Mouse (Mus musculus): ENCODE measurements at regions not wholly inside any gene's neighbourhood (a gene's known extent, or its start where the extent isn't known, plus 50 kb on each side); places are given as distances from the start of the nearest gene placed in this dataset.

DNA sequence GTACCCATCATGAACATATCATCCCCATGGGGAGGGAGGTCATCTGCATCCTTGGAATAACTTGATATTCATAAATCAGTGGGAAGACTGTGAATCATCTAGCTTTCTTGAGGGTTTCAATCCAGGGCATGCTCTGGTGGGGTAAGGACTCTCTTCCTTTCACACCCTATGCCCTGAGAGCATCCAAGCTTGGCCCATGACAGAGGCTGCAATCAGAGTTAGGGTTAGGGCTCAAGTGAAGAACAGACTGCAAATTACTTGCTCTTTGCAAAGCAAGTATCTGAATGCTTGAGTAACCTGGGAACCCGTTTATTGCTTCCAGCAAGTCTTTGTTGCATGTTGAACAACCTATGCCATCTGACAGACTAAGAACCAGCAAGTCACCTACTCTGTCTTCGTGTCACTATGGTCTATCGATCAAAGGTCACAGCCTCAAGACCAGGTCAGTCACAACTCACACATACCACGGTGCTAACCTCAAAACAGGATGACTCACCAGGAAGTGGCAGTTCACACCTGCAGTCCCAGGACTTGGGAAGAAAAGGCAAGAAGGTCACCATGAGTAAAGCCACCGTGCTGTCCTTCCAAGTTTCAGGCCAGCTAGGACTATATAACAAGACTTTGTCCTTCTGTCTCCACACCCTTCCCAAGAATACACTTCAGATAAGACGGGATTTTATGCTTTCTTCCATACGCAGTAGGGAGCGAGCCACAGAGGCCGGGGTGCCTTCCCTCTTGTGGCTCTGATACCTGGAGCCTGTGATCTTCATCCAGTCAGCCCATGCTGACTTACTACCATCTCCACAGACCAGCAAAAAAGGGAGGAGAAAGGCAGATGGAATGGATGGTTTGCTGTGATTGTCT is 129.7 kb upstream of the Irf2bp2 start:
- TF ChIP-seq CTCF (IDR thresholded peaks at IDR 0.05; ENCODE audit: low read depth, low read length) (no peak), POLR2A (IDR thresholded peaks at IDR 0.05; ENCODE audit: borderline replicate concordance, low read depth, low read length) (no peak)

Data from bone marrow macrophage, adult 2 months (primary cell).